Mouse (Mus musculus): ENCODE data around the gene Pgm2l1. TPM values are rescaled to one million over a fixed set of nuclear protein-coding genes. Genes with fewer than 3 reads are reported as not detected.

The Pgm2l1 gene
- 7.9 and 10.8 TPM in 2 replicates for total RNA-seq (2014; fragmentation: Nextera tagmentation)
- 6.7 and 8.4 TPM in 2 replicates for total RNA-seq (2017)

DNA sequence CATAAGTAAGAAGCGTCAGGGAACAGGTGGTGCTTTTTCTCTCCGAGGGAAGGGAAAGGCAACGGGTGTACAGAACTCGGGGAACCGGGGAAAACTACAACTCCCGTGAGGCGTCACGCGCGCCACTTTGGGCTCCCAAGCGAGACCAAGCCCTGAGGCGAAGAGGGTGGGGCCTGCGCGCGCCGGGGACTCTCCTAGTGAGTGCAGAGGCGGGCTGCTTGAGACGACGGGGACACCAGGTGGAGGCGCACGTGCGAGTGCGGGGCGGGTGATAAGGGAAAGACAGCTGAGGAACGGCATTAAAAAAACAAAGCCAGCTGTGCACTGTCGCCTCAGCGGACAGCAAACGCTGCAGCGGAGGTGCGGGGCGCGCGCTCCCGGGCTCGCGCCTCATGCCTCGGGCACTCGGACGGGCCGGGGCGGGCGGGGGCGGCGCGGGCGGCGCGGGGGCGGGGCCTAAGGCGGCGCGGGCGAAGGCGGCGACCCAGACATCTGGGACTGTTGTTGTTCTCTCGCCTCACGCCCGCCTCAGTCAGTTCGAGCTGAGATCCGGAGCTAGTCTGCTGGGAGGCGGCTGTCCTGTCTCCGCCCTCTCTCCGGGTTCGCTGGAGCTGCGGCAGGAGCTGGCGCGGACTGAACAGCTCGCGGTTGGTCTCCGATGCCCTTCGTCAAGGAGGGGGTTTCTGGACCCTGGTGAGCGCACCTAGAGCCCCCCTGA lies at the start of gene Pgm2l1:
Gene Pgm2l1 (plus strand): TSS at position 237 of the 718 bp plus-strand sequence.
- ATAC-seq (replicated peaks; ENCODE audit: poor library complexity, severe bottlenecking), result peak; percentile 91

GRCm38 (mm10) chr7:100178016-100178890 lies 48.9 kb upstream of the Pgm2l1 start:
- ATAC-seq (replicated peaks; ENCODE audit: poor library complexity, severe bottlenecking), result peak; percentile 87

DNA sequence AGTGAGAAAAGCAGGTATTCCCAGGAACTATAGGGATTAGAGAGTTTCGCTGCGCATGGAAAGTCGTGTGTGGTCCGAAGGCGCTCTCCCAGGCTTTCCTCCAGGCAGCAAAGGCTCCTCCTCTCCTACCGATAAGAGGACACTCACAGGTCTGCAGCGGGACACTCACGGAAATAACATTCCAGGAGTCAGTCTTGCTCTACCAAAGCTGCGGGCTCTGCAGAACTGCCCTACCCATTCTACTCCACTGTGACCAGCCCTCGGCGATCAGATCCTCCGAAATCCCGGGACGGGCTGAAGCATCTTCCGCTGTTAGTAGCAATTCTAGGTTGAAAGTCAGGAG lies 48.3 kb upstream of the Pgm2l1 start:
- ATAC-seq (replicated peaks; ENCODE audit: poor library complexity, severe bottlenecking), result no peak

- ATAC-seq (replicated peaks; ENCODE audit: poor library complexity, severe bottlenecking), result no peak
Observed at GRCm38 (mm10) chr7:100179394-100179793, 47.8 kb upstream of the Pgm2l1 start.

GRCm38 (mm10) chr7:100179836-100180407 lies 47.3 kb upstream of the Pgm2l1 start:
- ATAC-seq (replicated peaks; ENCODE audit: poor library complexity, severe bottlenecking), result no peak

GRCm38 (mm10) chr7:100181176-100181575 lies 46.0 kb upstream of the Pgm2l1 start:
- ATAC-seq (replicated peaks; ENCODE audit: poor library complexity, severe bottlenecking), result no peak

GRCm38 (mm10) chr7:100181614-100182013 lies 45.6 kb upstream of the Pgm2l1 start:
- ATAC-seq (replicated peaks; ENCODE audit: poor library complexity, severe bottlenecking), result no peak

GRCm38 (mm10) chr7:100182388-100182787 lies 44.8 kb upstream of the Pgm2l1 start:
- peak; percentile 77 for ATAC-seq (replicated peaks; ENCODE audit: poor library complexity, severe bottlenecking)

DNA sequence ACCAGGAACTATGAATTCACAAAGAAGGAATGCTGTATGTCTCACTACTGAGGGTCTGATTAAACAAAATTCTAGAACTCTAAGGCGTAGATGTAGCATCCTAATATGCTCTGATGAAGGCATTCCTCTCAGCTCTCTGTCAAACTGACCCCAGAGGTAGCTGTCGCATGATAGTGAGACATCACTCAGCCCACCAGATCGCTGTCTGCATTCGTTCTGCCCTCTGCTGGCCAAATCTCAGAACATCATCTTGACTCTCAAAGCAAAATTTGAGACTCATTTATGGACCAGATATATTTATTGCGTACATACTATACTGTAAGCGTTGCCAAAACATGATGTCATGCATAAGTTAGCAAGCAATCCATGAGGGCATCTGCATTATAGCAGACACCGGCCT lies 39.6 kb upstream of the Pgm2l1 start:
- ATAC-seq (replicated peaks; ENCODE audit: poor library complexity, severe bottlenecking), result peak; percentile 37; the same call in 1 of the 2 replicates

DNA sequence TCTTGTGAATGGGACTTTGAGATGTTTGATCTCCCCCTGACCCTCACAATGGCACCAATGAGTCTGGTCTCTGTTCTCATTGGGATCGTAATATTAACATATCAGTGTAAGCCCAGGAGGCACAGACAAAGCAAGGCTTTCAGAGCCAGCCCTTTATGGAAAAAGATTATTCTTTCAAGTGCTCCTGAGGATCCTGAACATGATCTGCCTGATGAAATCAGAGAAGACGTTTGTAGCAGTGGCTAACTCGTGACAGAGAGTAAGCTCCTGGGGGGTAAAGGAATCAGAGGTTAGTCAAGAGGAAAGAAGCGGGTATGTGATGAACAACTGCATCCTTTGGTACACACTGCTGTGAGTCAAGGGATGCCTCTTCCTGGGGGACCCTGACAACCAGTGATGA lies 37.0 kb upstream of the Pgm2l1 start:
- ATAC-seq (replicated peaks; ENCODE audit: poor library complexity, severe bottlenecking), result no peak

DNA sequence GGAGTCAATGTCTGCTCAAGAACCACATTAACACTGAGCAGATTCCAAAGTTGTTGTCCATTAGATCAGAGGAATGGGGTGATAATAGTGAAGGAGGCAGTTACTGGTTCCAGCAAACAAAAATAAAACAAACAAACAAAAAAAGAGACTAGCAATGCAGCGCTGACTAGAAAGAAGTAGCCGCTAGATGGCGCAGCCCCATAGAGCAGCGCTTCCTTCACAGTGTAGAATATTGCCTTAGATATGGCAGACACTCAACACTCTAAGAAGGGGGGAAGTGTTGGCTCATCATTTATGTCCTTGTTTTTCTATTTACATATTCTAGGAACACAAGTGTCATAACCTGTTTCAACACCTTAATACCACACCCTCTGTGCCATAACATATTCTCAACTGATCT lies 36.4 kb upstream of the Pgm2l1 start:
- peak; percentile 81 for ATAC-seq (replicated peaks; ENCODE audit: poor library complexity, severe bottlenecking)

GRCm38 (mm10) chr7:100201191-100201590 lies 26.0 kb upstream of the Pgm2l1 start:
- no peak for ATAC-seq (replicated peaks; ENCODE audit: poor library complexity, severe bottlenecking)

DNA sequence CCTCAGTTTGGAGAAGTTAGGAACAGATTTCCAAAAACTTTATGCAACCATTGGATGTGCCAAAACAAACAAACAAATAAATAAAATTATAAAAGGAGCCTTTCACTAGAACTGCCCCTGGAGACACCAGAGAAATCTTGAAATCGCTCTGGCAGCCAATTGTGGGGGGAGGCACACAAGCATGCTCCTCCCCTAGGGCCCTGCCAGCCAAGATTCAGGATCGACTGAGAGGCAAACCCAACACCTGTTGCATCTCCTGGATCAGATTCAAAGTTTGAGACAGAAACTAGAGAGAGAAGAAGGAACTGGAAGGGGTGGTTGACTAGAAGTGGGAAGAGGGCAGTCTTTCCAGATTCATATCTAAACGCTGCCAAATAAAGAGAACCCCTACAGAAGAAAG lies 23.6 kb upstream of the Pgm2l1 start:
- ATAC-seq (replicated peaks; ENCODE audit: poor library complexity, severe bottlenecking), result no peak

- ATAC-seq (replicated peaks; ENCODE audit: poor library complexity, severe bottlenecking), result no peak
Observed at GRCm38 (mm10) chr7:100204871-100205270, 22.3 kb upstream of the Pgm2l1 start.

GRCm38 (mm10) chr7:100206144-100206543 lies 21.1 kb upstream of the Pgm2l1 start:
- no peak for ATAC-seq (replicated peaks; ENCODE audit: poor library complexity, severe bottlenecking)

DNA sequence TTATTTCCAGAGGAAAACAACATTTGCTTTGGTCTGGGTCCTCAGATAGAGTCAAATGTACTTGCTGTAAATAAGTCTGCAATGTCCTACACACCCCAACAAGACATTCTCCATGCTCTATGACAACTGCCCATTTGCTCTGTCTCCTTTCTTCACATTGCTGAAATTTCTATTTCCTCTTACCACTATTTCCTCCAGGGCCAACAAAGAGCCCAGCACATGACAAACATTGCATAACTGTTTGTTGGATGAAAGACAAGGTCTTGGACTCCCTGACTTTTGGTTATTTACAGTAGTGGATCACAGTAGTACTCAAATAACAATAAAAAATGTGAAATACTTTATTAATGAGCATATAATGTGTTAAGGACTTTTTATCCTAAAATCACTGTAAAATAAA lies 19.3 kb upstream of the Pgm2l1 start:
- peak; percentile 81 for ATAC-seq (replicated peaks; ENCODE audit: poor library complexity, severe bottlenecking)

GRCm38 (mm10) chr7:100214310-100214709 lies 12.9 kb upstream of the Pgm2l1 start:
- ATAC-seq (replicated peaks; ENCODE audit: poor library complexity, severe bottlenecking), result no peak

- no peak for ATAC-seq (replicated peaks; ENCODE audit: poor library complexity, severe bottlenecking)
Observed at GRCm38 (mm10) chr7:100215116-100215732, 12.0 kb upstream of the Pgm2l1 start.

GRCm38 (mm10) chr7:100215976-100216375 lies 11.2 kb upstream of the Pgm2l1 start:
- peak; percentile 85 for ATAC-seq (replicated peaks; ENCODE audit: poor library complexity, severe bottlenecking)

All from granulocyte monocyte progenitor cell, adult 5-6 weeks (primary cell).